Mouse (Mus musculus) layer of hippocampus, adult 11-12 months (tissue): ENCODE results near the gene Safb.
"Not testable (repeated sequence)": the region's sequence is repeated elsewhere in the genome, so short reads cannot be mapped to it uniquely, and the experiment has no call there.

Experiments
- DNase-seq: peaks from one replicate; pipeline ENCODE4 v3.0.0; 2022; ENCODE audit warnings: low spot score

Gene Safb

DNA sequence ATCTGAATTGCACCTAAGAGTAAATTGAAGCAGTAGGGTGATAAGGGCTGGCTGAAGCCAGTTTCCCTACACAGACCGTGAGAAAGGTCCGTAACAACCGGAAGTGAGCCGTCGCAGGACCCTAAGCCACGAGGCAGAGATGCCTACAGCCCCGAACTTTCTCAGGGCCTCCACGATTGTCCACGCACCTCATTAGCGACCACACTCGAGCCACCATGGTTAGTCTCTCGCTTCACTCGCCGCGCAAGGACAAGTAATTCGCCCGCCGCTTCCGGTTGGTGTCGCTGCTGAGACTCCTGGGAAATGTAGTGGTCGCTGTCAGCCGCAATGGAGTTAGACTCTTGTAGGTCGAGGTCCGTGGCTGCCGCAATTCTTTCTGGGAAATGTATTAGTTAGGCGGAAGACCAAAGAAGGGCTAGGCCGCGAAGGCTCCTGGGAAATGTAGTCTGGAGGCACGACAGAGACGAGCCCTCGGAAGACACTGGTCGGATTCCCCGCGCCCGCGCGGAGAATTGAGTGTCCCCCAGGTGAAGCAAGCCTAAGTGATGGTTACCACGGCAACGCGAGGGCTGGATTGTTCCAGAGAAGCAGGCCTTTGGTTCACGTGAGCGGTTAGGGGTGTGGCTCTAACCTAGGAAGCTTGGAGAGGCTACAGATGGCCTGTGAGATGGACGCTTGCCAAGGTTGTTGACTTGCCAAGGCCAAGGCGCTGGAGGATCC lies 25.0 kb downstream of the Safb start, which contains the start of gene 2410015M20Rik:
Gene 2410015M20Rik (minus strand): TSS at position 320 of the 720 bp plus-strand sequence.
- DNase-seq, result peak; percentile 98

DNA sequence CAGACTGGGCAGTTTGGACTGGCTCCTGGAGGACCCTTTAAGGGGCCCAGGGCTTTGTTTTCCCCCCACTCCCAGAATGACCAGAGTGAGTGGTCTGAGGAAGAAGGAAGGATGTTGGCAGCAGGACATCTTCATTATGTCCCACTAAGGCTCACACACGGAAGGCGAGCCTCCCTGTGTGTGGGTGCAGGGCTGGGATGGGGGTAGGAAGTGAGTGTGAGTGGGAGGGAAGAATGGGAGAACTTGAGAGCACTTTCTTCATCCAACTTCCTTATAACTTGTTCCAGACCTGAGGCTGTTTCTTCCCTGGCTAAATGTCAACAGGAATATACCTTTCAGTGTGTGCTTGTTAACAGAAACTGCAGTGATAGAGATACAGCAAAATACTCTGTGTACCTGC lies 26.7 kb downstream of the Safb start:
- DNase-seq, result no peak

DNA sequence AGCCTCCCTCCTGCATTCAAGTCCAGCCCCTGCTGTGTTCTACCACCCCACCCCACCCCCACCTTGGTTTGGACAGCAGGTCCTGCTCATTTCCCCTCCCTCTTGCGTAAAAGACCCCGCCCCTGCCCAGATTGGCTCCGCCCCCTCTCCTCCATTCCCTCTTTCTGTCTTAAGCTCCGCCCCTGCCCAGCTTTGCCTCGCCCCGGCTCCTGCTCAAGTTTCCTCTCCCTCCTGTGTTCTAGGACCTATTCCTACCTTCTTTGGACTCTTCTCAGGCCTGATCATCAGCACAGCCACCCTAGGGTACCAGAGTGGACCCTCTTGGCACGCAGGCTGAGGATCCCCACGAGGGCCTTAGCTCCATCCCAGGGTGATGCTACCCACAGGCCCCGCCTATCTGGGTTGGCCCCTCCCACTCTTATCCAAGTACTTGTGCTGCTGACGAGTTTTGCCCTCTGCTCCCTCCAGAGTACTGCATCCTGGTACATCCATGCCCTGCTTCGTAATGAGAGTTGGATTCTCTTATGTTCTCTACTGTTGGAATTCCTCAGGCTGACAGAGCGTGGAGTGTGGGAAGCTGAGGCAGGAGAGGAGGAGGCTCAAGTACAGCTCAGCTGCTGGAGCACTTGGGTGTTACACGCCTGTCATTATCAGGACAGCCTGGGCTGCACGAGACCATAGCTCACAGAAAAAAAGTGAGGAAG lies 27.4 kb downstream of the Safb start:
- no peak for DNase-seq

DNA sequence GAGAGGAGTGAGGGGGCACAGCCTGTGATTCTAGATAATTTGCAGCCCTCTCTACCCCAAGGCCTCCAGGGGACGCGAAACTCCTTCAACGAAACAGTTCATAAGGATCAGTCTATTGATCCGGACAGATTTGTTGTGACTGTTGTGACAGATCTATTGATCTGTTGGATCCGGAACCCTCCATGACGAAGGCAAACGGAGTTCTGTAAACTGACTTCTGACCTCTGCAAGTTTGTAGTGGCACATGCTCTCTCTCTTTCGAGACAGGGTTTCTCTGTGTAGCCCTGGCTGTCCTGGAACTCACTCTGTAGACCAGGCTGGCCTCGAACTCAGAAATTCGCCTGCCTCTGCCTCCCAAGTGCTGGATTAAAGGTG lies 27.9 kb downstream of the Safb start:
- not testable (repeated sequence) for DNase-seq

DNA sequence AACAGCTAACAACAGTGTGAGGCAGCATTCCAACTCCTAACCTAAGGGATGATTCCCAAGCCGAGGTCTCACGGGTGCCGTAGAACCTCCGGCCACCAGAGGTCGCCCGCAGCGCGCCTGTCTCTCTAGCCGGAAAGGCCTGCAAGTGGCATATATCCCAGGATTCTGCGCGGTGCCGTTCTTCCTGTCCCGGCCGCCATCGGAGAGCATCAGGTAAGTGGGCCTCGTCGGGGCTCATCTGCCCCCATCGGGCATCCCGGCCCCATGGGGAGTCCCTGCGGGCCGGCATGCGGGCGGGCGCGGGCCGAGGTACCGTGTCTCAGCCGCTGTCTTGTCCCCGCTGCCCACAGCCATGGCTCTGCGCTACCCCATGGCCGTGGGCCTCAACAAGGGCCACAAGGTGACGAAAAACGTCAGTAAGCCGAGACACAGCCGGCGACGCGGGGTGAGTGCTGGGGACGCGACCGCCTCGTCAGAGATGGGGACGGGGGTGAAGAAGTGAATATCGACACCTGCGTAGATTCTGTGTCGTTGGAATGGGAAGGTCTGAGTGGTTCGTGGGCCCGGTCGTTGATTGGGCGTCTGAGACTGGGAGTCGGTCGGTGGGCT lies 28.7 kb downstream of the Safb start, which contains the start of gene Rpl36:
Gene Rpl36 (plus strand): TSS at position 181 of the 609 bp plus-strand sequence.
- peak; percentile 97 for DNase-seq

- DNase-seq, result not testable (repeated sequence)
Observed at GRCm38 (mm10) chr17:56613893-56614292, 29.3 kb downstream of the Safb start.

DNA sequence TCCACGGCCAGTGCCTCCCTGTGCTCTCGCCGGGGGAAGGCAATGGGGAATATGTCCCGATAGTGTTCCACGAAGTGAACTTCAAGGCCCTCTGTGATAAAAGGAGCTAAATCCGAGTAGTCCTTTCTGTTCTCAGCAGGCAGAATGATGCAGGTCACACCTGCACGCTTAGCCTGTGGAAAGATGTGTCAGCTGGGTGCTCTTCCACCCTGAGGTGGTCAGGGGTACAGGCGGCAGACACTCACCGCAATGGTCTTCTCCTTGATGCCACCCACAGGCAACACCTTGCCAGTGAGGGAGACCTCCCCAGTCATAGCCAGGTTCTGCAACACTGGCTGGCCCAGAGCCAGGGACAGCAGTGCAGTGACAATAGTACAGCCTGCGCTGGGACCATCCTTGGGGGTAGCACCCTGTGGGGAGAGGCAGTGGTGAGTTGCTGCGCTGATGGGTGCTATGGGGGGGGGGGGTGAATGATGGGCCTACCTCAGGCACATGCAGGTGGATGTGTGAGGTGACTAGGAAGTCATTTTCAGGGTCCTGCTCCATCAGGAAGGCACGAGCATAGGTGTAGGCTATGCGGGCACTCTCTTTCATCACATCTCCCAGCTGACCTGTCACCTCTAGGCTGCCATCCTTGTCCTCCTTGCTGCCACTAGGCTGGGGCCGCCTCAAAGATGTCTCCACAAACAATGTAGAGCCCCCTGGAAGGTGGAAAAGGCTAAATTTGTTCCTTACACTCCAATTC lies 29.9 kb downstream of the Safb start:
- DNase-seq, result no peak

DNA sequence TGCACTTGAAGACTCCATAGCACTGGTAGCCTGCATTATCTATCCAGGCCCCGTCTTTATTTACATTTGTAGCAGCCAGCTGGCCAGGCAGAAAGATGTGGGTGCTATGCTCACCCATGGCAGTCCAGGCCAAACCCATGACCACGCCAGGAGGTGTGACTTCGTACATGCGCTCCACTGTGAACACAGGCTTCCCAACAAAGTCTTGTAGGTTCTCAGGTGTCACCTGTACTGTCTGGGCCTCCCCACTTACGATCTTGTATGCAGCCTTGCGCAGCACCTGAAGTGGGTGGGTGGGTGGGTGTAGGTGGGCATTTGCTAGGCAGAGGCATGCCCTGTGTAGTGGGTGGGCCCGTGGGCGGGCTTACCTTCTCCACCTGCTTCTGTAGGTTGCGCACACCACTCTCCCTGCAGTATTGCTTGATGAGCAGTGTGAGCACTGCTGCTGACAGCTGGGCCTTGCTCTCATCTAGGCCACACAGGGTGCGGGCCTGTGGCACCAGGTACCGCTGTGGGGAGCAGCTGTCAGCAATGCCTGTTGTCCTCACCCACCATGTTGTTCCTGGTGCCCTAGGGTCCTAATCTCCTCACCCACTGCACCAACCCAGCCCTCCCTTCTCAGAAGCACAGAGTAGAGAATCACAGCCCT lies 30.6 kb downstream of the Safb start:
- DNase-seq, result no peak

DNA sequence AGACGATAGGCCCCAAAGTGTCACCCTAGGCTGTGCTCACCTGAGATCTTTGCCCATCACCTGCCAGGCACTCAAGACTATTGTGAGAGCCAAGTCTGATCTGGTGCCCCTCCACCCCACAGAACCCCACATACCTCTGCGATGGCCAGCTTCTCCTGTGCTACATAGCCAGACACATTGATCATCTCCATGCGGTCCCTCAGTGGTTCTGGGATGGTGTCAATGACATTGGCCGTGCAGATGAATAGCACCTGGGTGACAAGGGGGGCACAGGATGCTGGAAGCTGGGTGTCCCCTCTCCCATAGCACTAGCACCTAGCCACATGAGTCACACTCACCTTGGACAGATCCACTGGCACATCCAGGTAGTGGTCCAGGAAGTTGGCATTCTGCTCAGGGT lies 31.2 kb downstream of the Safb start:
- DNase-seq, result no peak

DNA sequence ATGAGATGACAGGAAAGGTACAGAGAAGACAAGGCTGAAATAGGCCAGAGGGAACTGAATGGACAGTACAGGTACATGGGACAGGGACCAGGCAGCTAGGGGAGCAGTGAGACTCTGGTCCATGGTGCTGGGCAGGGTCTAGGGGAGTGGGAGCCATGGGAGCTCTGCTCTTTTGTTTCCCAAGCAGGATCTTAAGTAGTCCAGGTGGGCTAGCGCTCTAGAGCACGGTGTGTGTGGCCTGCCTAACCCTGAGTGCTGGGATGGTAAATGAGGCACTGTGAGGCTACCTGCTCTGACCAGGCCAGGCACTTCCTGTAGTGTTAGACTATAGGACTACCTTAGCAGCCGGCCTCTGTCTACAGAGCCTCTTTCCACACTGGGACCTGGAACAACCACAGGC lies 32.1 kb downstream of the Safb start:
- no peak for DNase-seq

- DNase-seq, result no peak
Observed at GRCm38 (mm10) chr17:56617628-56618027, 33.0 kb downstream of the Safb start.

DNA sequence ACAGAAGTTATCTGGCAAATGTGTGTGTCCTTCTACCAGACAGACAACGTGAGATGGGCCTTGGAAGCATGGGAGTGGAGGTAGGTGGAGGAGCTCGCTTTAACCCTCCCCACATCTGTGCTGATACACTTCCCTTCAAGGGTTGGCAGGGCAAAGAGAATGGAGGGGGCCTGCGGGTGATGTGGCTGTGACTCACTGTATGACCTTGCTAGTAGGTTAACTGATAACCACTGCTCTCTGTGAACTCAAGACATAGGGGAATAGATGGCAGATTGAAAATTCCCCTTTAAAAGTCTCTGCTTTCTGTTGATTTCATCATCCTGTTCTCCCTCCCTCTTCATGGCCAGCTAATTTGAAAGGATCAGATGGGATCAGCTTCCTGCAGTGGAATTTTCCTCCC lies 40.9 kb downstream of the Safb start:
- no peak for DNase-seq

DNA sequence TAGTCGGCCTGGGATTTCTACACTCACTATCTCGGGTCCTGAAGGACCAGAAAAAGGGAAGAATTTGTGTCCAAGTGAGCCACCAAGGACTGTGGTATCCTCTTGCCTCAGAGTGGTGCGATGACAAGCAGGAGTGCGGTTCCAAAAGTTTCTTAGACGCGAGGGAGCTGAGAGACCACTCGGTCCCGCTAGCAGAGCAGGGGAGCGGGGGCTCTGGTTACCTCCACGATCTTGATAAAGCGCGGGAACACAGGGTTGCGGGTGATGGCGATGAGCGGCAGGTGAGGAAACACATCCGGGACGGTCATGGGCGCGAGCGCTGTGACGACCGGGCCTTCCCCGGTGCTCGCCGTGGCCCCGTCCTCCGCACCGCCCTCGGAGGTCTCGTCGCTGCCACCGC lies 41.6 kb downstream of the Safb start:
- no peak for DNase-seq

- DNase-seq, result peak; percentile 97
Observed at GRCm38 (mm10) chr17:56626754-56627470, 42.3 kb downstream of the Safb start, which contains the start of gene Lonp1. Lonp1 (minus strand) TSS chr17:56626887.

DNA sequence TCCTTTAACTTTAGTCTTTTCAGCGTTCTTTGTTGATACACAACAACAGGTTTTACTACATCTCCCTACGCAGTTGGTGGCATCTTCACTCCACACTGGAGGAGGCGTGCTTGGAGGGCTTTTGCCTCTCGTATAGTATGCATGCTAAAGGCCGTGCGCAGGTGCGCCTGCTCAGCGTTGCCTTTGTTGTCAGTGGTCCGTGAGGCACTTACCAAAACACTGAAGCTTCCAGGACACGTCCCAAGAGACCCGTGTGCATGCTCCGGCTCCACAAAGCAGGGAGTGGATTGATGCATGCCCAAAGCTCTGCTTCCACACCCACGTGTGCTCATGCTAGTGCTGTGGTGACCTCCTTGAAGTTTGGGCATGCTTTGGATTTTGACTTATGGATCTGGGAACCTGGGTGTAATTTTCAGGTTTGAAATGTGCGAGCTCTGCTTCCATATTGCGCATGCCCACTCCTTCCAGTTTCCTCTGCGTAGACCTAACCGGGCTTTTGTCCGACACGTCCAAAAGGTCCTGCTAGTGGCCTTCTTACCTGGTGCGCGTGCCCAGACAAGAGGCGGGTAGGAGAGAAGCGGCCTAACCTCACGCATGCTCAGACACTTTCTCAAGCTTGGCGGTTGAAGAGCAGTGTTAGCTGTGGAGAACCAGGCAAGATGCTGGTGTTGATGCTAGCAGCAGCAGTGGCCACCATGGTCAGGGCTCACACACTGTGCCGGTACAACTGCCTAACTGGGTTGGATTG lies 43.1 kb downstream of the Safb start, which contains the start of gene Catsperd:
Gene Catsperd (plus strand): TSS at position 614 of the 748 bp plus-strand sequence.
- no peak for DNase-seq

- DNase-seq, result not testable (repeated sequence)
Observed at GRCm38 (mm10) chr17:56629800-56630781, 45.5 kb downstream of the Safb start.

- no peak for DNase-seq
Observed at GRCm38 (mm10) chr17:56631807-56632206, 47.2 kb downstream of the Safb start.

- no peak for DNase-seq
Observed at GRCm38 (mm10) chr17:56634023-56634422, 49.4 kb downstream of the Safb start.

- no peak for DNase-seq
Observed at GRCm38 (mm10) chr17:56643237-56643636, 58.6 kb downstream of the Safb start.
